Mouse (Mus musculus): ENCODE measurements around the gene Cyp21a1.
"Not testable (repeated sequence)": the region's sequence is repeated elsewhere in the genome, so short reads cannot be mapped to it uniquely, and the experiment has no call there.

Gene Cyp21a1

DNA sequence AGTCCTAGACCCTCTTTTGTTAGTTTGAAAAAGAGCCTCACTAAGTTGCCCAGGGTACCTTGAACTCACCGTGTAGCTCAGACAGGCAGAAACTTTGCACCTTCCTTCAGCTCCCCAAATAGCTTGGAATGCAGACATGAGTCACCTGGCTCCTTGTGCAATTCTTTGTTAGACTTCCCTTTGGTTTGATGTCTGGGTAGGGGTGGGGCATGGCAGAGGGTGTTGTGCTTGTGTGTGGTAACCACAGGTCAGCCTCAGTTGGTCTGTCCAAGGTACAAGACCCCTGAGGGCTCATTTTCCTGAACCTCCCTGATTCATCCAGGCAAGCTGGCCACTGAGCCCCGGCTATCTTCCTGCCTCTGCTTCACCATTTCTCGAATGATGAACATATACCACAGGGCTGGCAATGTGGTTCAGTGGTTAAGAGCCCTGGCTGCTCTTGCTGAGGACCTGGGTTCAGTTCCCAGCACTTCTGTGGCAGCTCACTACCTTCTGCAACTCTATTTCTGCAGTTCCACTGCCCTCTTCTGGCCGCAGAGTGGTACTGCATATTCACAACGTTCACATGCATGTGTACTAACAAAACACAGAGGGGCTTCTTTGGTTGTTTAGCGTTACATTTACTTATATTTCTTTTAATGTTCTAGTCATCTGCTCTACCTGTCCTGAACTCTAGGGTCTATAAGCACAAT, 656 bp upstream of the Cyp21a1 start:
- no peak for DNase-seq (ENCODE audit: low spot score)

- DNase-seq (ENCODE audit: low spot score): not testable (repeated sequence)
Observed at GRCm38 (mm10) chr17:34803367-34803766, 994 bp downstream of the Cyp21a1 start.

GRCm38 (mm10) chr17:34802756-34803155, 1.6 kb downstream of the Cyp21a1 start:
- not testable (repeated sequence) for DNase-seq (ENCODE audit: low spot score)

- DNase-seq (ENCODE audit: low spot score): not testable (repeated sequence)
Observed at GRCm38 (mm10) chr17:34800781-34801305, 3.5 kb downstream of the Cyp21a1 start.

DNA sequence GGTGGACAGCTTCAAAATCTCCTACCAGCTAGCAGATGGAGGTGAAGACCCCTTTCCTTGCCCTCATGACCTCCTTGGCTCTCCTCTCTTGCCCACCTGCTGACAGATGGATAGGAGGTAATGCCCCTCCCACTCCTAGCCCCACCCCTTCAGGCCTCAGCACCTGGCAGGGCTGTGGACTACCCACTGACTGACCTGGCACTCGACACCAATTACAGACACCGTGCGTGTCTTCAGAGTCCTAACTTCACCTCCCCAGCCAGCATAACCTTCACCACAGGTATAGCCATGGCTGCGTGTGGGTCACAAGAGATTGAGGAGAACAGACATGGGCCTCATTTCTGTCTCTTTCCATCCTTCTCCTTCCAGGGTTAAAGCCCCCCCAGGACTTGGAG, 4.8 kb downstream of the Cyp21a1 start:
- DNase-seq (ENCODE audit: low spot score): no peak

DNA sequence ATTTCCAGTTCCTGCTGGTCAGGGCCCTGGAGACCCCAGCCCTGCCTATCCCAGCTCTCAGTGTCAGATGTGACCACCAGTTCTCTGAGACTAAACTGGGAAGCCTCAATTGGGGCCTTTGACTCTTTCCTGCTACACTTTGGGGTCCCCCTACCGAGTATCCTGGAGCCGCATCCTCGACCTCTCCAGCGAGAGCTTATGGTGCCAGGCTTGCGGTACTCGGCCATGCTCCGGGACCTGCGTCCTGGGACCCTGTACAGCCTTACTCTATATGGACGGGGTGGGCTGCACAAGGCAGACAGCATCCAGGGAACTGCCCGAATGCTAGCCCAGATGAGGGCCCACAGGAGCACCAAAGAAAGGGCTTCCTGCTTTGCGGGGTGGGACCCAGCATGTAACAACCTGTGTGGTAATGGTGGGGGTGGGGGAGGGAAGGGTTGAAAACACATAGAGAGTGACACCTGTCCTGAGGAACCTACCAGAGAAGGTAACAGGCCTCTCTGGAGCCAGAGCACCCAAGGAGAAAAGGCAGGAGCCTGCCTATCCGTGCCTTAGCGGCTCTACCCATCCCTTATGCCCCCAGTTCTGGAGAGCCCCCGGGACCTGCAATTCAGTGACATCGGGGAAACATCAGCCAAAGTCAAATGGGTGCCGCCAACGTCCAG, 5.4 kb downstream of the Cyp21a1 start:
- no peak for DNase-seq (ENCODE audit: low spot score)

DNA sequence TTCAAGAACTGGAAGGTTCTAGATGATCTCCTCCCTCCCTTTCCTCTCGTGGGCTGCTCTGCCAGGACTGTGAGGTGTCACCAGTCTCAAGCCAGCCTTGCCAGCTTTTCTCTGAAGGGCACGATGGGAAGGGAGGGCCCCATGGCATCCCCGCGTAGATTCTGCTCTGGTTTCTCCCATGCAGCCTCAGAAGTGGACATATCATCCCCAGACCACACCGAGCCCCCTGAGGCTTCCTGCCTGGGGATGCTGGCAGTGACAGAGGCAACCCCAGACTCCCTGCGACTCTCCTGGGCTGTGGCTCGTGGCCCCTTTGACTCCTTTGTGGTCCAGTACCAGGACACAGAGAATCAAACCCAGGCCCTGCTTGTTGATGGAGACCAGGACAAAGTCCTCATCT, 6.3 kb downstream of the Cyp21a1 start:
- DNase-seq (ENCODE audit: low spot score): not testable (repeated sequence)

GRCm38 (mm10) chr17:34797211-34797995, 7.0 kb downstream of the Cyp21a1 start:
- not testable (repeated sequence) for DNase-seq (ENCODE audit: low spot score)

GRCm38 (mm10) chr17:34796311-34797140, 7.8 kb downstream of the Cyp21a1 start:
- DNase-seq (ENCODE audit: low spot score): no peak

GRCm38 (mm10) chr17:34795633-34796032, 8.7 kb downstream of the Cyp21a1 start:
- peak; percentile 52 for DNase-seq (ENCODE audit: low spot score)

DNA sequence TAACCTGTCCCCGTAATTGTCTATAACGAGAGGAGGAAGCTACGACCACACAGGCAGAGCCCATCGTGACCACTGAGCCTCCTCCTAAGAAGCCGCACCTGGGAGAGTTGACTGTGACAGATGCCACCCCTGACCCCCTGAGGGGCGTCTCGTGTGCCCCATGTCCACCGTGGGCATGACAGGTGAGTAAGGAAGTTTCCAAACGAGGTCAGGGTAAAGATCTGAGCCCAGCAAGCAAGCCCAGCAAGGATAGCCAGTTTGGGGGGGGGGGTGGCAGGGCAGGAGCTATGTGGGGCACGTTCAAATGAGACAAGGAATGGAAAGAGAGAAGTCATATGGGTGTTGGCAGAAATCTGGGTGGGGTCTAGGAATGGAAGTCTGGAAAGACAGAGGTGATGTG, 9.3 kb downstream of the Cyp21a1 start:
- no peak for DNase-seq (ENCODE audit: low spot score)

GRCm38 (mm10) chr17:34777680-34778325, 26.6 kb downstream of the Cyp21a1 start:
- no peak for DNase-seq (ENCODE audit: low spot score)

- no peak for DNase-seq (ENCODE audit: low spot score)
Observed at GRCm38 (mm10) chr17:34761471-34761870, 42.9 kb downstream of the Cyp21a1 start.
